Mouse (Mus musculus) liver, embryonic 12.5 days (tissue): Measurements from ENCODE around the gene Oxct2a. TPM values are rescaled to one million over a fixed set of nuclear protein-coding genes. Genes with fewer than 3 reads are reported as not detected.

Experiments used
- ATAC-seq: fragments of 200-750 bp; cut with Nextera tagmentation; 2 replicates; pipeline ENCODE4 v1.8.0; 2017; ENCODE audit warnings: moderate number of reproducible peaks, mild to moderate bottlenecking, moderate library complexity
- H3K27ac ChIP-seq: fragments of 300-500 bp; sonication (generic); 2 replicates; pipeline ENCODE4 v1.5.1; 2016; ENCODE audit warnings: mild to moderate bottlenecking
- H3K27me3 ChIP-seq: fragments of 300-500 bp; sonication (generic); replicated peaks from 2 replicates; pipeline ENCODE4 v1.6.1; 2016; ENCODE audit warnings: mild to moderate bottlenecking, moderate library complexity
- H3K36me3 ChIP-seq: fragments of 300-500 bp; sonication (generic); 2 replicates; pipeline ENCODE4 v1.6.1; 2016; ENCODE audit warnings: mild to moderate bottlenecking, moderate library complexity
- H3K4me1 ChIP-seq: fragments of 300-500 bp; sonication (generic); 2 replicates; pipeline ENCODE4 v1.6.1; 2016
- H3K4me2 ChIP-seq: fragments of 300-500 bp; sonication (generic); 2 replicates; pipeline ENCODE4 v1.6.1; 2016; ENCODE audit warnings: mild to moderate bottlenecking, moderate library complexity
- H3K4me3 ChIP-seq: fragments of 300-500 bp; sonication (generic); 2 replicates; pipeline ENCODE4 v1.5.1; 2016; ENCODE audit warnings: mild to moderate bottlenecking, moderate library complexity
- H3K9ac ChIP-seq: fragments of 300-500 bp; sonication (generic); 2 replicates; pipeline ENCODE4 v1.6.1; 2016; ENCODE audit warnings: mild to moderate bottlenecking, moderate library complexity
- H3K9me3 ChIP-seq: fragments of 300-500 bp; sonication (generic); replicated peaks from 2 replicates; pipeline ENCODE4 v1.6.1; 2016; ENCODE audit warnings: mild to moderate bottlenecking, moderate library complexity
- WGBS: fragments of 180-500 bp; shearing (Covaris S2); methylation state at CpG from one replicate; pipeline ENCODE4 v1.1.7; 2016; ENCODE audit not compliant: insufficient replicate concordance; 5-methylcytosine and 5-hydroxymethylcytosine counted together
- polyA plus RNA-seq: library from polyadenylated mRNA; unstranded; fragments of >200 nt; fragmentation: Nextera tagmentation; extraction: Ambion mirVana; gene quantifications from 2 replicates; pipeline ENCODE4 v1.2.1, GENCODE M21; 2016

The Oxct2a gene
- 0.19 TPM in 1 of 2 replicates, not detected in the other for polyA plus RNA-seq

DNA sequence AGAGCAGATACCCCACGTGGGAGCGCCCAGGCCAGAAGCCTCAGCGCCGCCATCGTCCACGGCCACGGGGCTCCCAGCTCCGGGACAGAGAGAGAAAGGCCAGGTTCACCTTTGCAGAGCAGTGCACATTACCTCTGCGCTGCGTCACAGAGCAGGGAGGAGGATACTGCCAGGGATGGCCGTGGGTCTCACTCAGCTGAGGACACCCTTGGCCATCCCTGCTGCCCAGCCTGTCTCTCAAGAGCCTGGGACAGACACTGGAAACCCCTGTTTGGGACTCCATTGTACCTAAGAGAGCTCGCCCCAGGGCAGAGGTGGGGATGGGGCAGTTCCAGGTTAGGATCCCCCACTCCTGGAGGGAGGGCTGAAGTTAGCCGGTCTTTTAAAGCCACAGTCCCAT lies at the start of gene Oxct2a:
Gene Oxct2a (minus strand): TSS at position 101 of the 400 bp plus-strand sequence.
- Histone ChIP-seq H3K4me1 (no peaks in the 10 kb centered on the region), H3K4me3 (peak within 1 kb of the TSS; percentile 19), H3K9ac (no peak within 1 kb of the TSS), H3K27me3 (peaks cover 32% of the 10 kb centered on the region), H3K36me3 (no peaks in the 10 kb centered on the region), H3K27ac (no peak within 1 kb of the TSS), H3K9me3 (no peaks in the 10 kb centered on the region), H3K4me2 (peak within 1 kb of the TSS; percentile 45)
- ATAC-seq, result no peak
- 18% methylated on average over 13 of the region's 13 CpGs for WGBS

DNA sequence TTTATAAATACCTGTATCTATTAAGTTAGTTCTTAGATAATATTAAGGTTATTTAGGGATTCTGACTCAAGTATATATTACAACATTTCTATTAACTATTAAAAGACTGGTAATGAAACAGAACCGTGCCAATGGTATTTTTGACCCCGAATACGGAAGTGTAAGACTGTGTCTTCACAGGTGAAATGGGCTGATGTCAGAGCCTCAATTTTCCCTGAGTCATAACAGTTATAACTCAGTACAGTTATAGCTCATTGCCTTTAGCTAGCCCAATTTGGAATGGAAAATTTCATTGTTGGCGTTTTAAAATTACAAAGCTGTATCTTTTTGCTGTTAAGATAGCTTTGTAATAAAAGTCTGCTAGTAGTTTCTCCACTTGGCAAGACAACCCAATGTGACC lies 40.1 kb upstream of the Oxct2a start:
- no peak for ATAC-seq

DNA sequence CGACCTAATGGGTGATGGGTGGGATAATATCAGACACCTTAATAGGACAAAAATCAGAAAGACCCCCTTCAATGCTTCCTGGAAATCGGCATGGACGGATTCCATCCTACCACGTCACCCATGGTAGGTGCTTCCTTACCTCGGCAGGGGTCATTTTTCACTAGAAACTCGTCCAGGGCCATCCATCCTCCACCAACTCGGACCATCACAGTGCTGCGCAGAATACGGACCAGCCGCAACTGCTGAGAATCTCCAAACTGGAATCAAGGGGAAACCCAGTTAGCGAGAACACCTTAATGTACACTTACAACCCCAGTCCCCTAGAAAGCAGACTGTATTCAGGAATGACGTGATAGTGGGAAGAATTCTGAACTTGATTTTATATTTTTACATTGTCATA lies 37.3 kb upstream of the Oxct2a start:
- H3K4me1 ChIP-seq, result no peaks in the 10 kb centered on the region

More for the DNA sequence above, 40.1 kb upstream of the Oxct2a start:
- no peak overlapping the region for H3K9ac ChIP-seq
- H3K4me2 ChIP-seq, result no peak overlapping the region
- WGBS, result 88% methylated on average over 4 of the region's 4 CpGs
- no peak overlapping the region for H3K27ac ChIP-seq
- no peak overlapping the region for H3K4me3 ChIP-seq
- H3K9me3 ChIP-seq, result no peaks in the 10 kb centered on the region
- H3K36me3 ChIP-seq, result peaks cover 88% of the 10 kb centered on the region
- H3K4me1 ChIP-seq, result no peaks in the 10 kb centered on the region
- H3K27me3 ChIP-seq, result no peaks in the 10 kb centered on the region

DNA sequence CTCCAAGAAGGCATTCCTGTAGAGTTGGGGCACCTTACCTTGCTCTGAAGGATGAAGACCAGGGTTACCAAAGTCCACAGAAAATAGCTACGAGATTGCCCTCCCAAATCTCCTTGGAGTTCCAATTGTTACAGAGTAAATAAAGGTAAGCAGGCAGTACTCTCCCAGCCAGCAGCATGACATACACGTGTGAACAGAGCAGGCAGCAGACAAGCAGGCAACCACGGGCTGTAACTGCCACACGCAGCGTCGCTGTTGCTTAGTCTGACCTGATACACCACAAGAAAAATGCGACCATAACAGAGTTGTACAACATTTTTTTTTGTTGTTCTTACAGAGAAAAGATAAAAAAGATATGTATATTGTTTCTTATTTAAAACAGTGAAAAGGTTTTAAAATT lies 35.2 kb upstream of the Oxct2a start:
- Histone ChIP-seq H3K4me1 (no peaks in the 10 kb centered on the region), H3K27me3 (no peaks in the 10 kb centered on the region), H3K9ac (no peak overlapping the region), H3K36me3 (peaks cover 76% of the 10 kb centered on the region), H3K4me3 (no peak overlapping the region), H3K4me2 (no peak overlapping the region), H3K9me3 (no peaks in the 10 kb centered on the region), H3K27ac (no peak overlapping the region)
- ATAC-seq, result no peak
- WGBS, result 85% methylated on average over 7 of the region's 7 CpGs

More for the DNA sequence above, 37.3 kb upstream of the Oxct2a start:
- H3K36me3 ChIP-seq, result peaks cover 75% of the 10 kb centered on the region
- no peak for ATAC-seq
- WGBS, result 83% methylated on average over 12 of the region's 12 CpGs
- H3K4me2 ChIP-seq, result no peak overlapping the region
- H3K4me3 ChIP-seq, result no peak overlapping the region
- no peaks in the 10 kb centered on the region for H3K27me3 ChIP-seq
- H3K9me3 ChIP-seq, result no peaks in the 10 kb centered on the region
- no peak overlapping the region for H3K27ac ChIP-seq
- no peak overlapping the region for H3K9ac ChIP-seq

DNA sequence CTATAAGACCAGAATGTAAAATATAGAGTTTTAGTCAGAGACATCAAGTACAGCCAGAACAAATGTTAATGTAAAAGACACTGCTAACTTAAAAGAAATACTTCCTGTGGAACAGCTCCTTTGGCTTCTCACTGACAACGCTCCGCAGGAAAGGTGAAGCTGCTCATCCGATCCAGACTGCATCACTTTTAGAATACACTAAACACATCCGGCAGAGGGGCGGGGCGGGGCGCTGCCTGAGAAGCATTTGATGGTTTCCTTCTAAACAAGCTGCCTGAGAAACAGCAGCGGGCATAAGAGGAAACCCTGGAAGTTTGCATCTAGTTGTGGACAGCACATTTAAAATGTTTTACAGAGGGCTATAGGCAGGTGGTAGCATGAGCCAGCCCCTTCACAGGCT lies 32.5 kb upstream of the Oxct2a start:
- no peaks in the 10 kb centered on the region for H3K9me3 ChIP-seq
- 87% methylated on average over 8 of the region's 8 CpGs for WGBS
- no peak overlapping the region for H3K27ac ChIP-seq
- no peak overlapping the region for H3K4me3 ChIP-seq
- H3K4me2 ChIP-seq, result no peak overlapping the region
- no peak for ATAC-seq
- no peaks in the 10 kb centered on the region for H3K4me1 ChIP-seq
- no peak overlapping the region for H3K9ac ChIP-seq
- H3K27me3 ChIP-seq, result no peaks in the 10 kb centered on the region
- peaks cover 72% of the 10 kb centered on the region for H3K36me3 ChIP-seq

DNA sequence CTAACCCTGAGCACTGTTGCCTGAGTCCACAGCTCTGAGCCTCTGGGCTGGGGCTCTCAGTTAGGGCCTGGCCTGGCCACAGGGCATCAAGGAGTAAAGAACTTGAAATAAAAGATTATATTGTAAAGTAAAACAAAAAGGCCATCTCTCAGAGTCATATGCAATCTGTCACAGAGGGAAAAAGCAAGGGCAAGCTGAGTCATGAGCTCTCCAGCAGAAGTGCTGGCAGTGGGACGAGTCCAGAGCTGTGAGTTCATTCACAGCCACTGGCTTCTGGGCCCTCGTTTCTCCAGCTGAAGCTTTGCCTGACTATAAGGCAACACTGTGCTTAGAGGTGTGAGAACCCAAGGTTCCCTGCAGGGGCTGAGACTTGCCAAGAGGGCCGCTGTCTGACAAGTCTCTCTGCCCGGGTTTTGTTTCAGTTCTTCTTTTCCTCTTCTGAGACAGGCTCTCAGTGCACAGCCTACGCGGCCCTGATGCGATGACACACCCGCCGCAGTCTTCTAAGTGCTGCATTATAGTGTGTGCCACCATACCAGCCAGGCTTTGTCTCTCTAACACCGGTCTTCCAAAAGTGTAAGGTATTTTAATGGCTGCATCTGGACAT lies 29.9 kb upstream of the Oxct2a start:
- no peaks in the 10 kb centered on the region for H3K9me3 ChIP-seq
- no peaks in the 10 kb centered on the region for H3K27me3 ChIP-seq
- no peak overlapping the region for H3K9ac ChIP-seq
- H3K4me3 ChIP-seq, result no peak overlapping the region
- peaks cover 66% of the 10 kb centered on the region for H3K36me3 ChIP-seq
- 76% methylated on average over 10 of the region's 10 CpGs for WGBS
- H3K4me2 ChIP-seq, result no peak overlapping the region
- no peaks in the 10 kb centered on the region for H3K4me1 ChIP-seq
- no peak for ATAC-seq
- H3K27ac ChIP-seq, result no peak overlapping the region

DNA sequence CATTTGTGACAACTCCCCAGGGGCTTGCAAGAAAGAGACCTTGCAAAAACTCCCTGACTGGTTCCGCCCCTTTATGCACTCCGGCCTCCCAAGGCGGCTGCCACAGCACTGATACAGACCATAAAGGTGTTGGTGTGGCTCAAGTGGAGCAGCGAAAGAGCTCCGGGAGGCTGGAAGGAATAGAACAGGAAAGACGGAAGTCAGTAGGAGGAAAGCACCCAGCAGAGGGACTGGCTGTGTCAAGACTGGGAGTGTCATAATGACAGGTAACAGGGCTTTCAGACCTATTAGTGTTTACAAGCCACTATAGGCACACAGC lies 20.0 kb upstream of the Oxct2a start:
- H3K4me2 ChIP-seq, result peak overlapping the region; percentile 87
- peak overlapping the region; percentile 60 for H3K4me3 ChIP-seq
- H3K4me1 ChIP-seq, result peaks cover 19% of the 10 kb centered on the region
- H3K27ac ChIP-seq, result no peak overlapping the region
- peaks cover 59% of the 10 kb centered on the region for H3K27me3 ChIP-seq
- WGBS, result 3% methylated on average over 6 of the region's 6 CpGs
- H3K9me3 ChIP-seq, result no peaks in the 10 kb centered on the region
- H3K36me3 ChIP-seq, result no peaks in the 10 kb centered on the region
- H3K9ac ChIP-seq, result peak overlapping the region; percentile 42; the same call in 1 of the 2 replicates
- peak; percentile 33 for ATAC-seq

DNA sequence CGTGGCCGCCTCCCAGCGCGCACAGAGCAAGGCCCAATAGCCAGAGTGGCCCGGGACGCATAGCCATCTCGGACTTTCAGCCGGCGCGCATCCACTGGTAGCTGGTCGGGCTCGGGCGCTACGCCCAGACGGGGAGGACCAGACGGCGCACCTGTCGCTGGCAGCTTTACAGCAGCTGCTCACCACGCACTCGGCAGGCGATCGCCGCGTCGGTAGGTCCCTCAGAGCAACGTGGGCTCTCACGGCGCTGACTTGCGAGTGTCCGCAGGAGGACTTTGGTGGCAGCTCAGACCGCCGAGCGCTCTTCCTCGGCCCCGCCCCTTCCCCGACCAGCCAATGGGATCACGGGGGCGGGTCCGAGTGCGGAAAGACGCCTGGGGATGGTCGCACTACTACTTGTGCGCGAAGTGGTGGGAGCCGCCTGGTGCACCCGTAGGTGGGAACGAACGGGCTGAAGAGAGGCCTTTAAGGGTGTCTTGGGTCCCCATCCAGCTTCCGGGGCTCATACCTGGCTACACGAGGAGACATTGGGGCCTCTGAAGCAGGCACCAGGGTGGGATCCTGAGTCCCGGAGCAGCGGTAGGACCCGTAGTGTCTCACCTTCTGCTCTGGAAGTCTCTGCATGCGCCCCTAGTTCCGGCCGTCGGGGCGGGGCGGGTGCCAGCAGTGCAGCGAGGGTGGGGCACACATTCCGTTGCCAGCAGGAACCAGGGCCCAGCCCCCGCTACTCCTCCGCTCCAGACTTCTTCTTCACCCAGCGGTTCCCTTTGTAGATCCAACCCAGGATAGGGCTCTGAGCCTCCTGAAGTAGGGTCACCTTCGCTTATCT lies 19.4 kb upstream of the Oxct2a start, which contains the start of gene Bmp8a:
Gene Bmp8a (minus strand): TSS at position 611 of the 829 bp plus-strand sequence.
- Histone ChIP-seq H3K27ac (no peak within 1 kb of the TSS), H3K4me3 (peak within 1 kb of the TSS; percentile 60), H3K4me1 (peaks cover 19% of the 10 kb centered on the region), H3K27me3 (peaks cover 59% of the 10 kb centered on the region), H3K4me2 (peak within 1 kb of the TSS; percentile 87), H3K36me3 (no peaks in the 10 kb centered on the region), H3K9ac (peak within 1 kb of the TSS; percentile 54), H3K9me3 (no peaks in the 10 kb centered on the region)
- peak; percentile 83 for ATAC-seq
- 1% methylated on average over 65 of the region's 65 CpGs for WGBS

DNA sequence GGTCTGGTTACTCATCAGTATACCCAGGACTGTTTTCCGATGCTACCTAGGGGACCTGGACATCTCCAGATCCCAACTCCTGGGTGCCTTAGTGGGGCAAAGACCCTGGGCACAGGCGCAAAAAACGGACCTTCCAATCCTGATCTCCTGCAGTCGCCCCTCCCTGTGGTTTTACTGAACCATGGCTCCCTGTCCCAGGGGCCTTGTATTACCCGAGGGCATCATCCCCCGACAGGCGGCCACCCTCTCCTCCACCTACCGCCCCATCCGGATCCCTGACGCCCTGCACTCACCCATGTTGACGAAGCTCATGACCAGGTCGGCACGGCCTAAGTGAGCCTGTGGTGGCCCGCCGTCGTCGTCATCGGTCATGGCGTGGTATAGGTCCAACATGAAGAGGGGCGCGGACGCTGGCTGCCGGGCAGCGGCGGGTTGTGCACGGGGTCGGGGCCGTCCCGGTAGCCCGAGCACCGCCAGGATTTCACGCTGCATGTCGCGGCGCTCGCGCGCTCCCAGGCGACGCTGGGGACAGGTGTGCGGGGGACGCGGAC lies 18.7 kb upstream of the Oxct2a start:
- peak overlapping the region; percentile 87 for H3K4me2 ChIP-seq
- peaks cover 59% of the 10 kb centered on the region for H3K27me3 ChIP-seq
- no peaks in the 10 kb centered on the region for H3K9me3 ChIP-seq
- peak overlapping the region; percentile 54; the same call in 1 of the 2 replicates for H3K9ac ChIP-seq
- peaks cover 19% of the 10 kb centered on the region for H3K4me1 ChIP-seq
- ATAC-seq, result peak; percentile 11; the same call in 1 of the 2 replicates
- WGBS, result 3% methylated on average over 43 of the region's 43 CpGs
- H3K27ac ChIP-seq, result no peak overlapping the region
- H3K36me3 ChIP-seq, result no peaks in the 10 kb centered on the region
- peak overlapping the region; percentile 60 for H3K4me3 ChIP-seq

DNA sequence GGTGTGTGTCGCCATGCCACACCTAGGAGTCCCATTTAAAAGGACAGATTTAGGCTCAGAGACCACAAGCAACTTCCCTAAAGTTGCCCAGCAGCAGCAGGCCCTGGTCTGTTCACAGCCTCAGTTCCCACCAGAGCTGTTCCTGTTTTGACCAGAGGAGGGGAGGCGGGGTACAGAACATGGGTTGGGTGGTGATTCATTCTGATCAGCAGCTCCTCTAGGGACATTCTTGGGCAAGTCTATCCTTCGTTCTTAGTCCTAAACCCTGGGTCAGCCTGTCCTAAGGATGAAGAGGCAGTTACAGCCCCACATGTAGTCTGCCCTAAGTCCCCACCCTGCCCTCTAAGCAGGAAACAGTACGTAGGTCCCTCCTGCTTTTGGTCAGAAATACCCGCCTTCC lies 16.8 kb upstream of the Oxct2a start:
- Histone ChIP-seq H3K27ac (no peak overlapping the region), H3K9me3 (no peaks in the 10 kb centered on the region), H3K4me2 (no peak overlapping the region), H3K36me3 (no peaks in the 10 kb centered on the region), H3K4me1 (peaks cover 19% of the 10 kb centered on the region), H3K4me3 (no peak overlapping the region), H3K9ac (no peak overlapping the region), H3K27me3 (peaks cover 70% of the 10 kb centered on the region)
- ATAC-seq, result no peak
- WGBS, result 42% methylated on average over 5 of the region's 5 CpGs

DNA sequence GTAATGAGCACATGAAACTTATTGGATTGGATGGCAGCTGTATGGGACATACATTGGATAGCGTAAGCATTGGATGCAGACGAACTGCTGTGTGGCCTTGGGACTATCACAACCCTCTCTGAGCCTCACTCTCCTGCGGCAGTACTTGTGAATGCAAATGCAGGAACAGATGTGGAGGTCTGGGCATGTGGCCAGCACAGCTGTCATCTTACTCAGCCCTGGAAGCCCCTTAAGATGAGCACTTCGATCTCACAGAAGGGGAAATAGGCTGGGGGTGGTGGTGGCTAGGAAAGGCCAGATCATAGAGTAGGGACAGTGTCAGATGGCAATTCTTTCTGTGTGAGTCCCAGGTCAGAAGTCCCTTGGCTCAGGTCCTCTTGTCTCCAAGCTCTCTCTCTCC lies 14.3 kb upstream of the Oxct2a start:
- WGBS, result 61% methylated on average over 4 of the region's 4 CpGs
- Histone ChIP-seq H3K4me3 (no peak overlapping the region), H3K9ac (no peak overlapping the region), H3K4me2 (no peak overlapping the region), H3K27ac (no peak overlapping the region), H3K36me3 (no peaks in the 10 kb centered on the region), H3K4me1 (peaks cover 10% of the 10 kb centered on the region), H3K9me3 (no peaks in the 10 kb centered on the region), H3K27me3 (peaks cover 56% of the 10 kb centered on the region)
- no peak for ATAC-seq
